Mouse (Mus musculus) heart, embryonic 15.5 days (tissue): ENCODE data around the gene Polr2l. TPM values are rescaled to one million over a fixed set of nuclear protein-coding genes. Genes with fewer than 3 reads are reported as not detected.
A peak's percentile ranks its signal among the peaks of the same experiment; 100 is the strongest.

Source experiments
- ATAC-seq: fragments of 200-750 bp; cut with Nextera tagmentation; replicated peaks from 2 replicates; pipeline ENCODE4 v1.8.0; 2017; ENCODE audit warnings: low read depth, moderate TSS enrichment; ENCODE audit not compliant: insufficient number of reproducible peaks, insufficient read depth, low FRiP score
- H3K27ac ChIP-seq: fragments of 300-500 bp; sonication (generic); 2 replicates; pipeline ENCODE4 v1.5.1; 2015; ENCODE audit warnings: mild to moderate bottlenecking, inconsistent platforms
- H3K27me3 ChIP-seq: fragments of 300-500 bp; sonication (generic); 2 replicates; pipeline ENCODE4 v1.6.1; 2015; ENCODE audit warnings: inconsistent platforms
- H3K36me3 ChIP-seq: fragments of 300-500 bp; sonication (generic); 2 replicates; pipeline ENCODE4 v1.6.1; 2015; ENCODE audit warnings: mild to moderate bottlenecking, inconsistent platforms
- H3K4me1 ChIP-seq: fragments of 300-500 bp; sonication (generic); replicated peaks from 2 replicates; pipeline ENCODE4 v1.6.1; 2015; ENCODE audit warnings: inconsistent platforms
- H3K4me2 ChIP-seq: fragments of 300-500 bp; sonication (generic); 2 replicates; pipeline ENCODE4 v1.6.1; 2015; ENCODE audit warnings: inconsistent platforms, mild to moderate bottlenecking, moderate library complexity
- H3K4me3 ChIP-seq: fragments of 300-500 bp; sonication (generic); 2 replicates; pipeline ENCODE4 v1.5.1; 2015; ENCODE audit warnings: mild to moderate bottlenecking, inconsistent platforms
- H3K9ac ChIP-seq: fragments of 300-500 bp; sonication (generic); 2 replicates; pipeline ENCODE4 v1.6.1; 2015; ENCODE audit warnings: mild to moderate bottlenecking, inconsistent platforms
- H3K9me3 ChIP-seq: fragments of 300-500 bp; sonication (generic); replicated peaks from 2 replicates; pipeline ENCODE4 v1.6.1; 2016; ENCODE audit warnings: inconsistent platforms
- WGBS: fragments of 180-500 bp; shearing (Covaris S2); methylation state at CpG from one replicate; pipeline ENCODE4 v1.1.7; 2015; ENCODE audit warnings: mixed read lengths; 5-methylcytosine and 5-hydroxymethylcytosine counted together
- polyA plus RNA-seq: library from polyadenylated mRNA; unstranded; fragments of >200 nt; fragmentation: Nextera tagmentation; extraction: Ambion mirVana; gene quantifications from 2 replicates; pipeline ENCODE4 v1.2.1, GENCODE M21; 2015

The Polr2l gene
- polyA plus RNA-seq, 1 experiment from 2014 or later: 59.5 TPM

GRCm38 (mm10) chr7:141443828-141444237 is 31.1 kb downstream of the Polr2l start, which contains the start of gene Pidd1:
TSS of gene Pidd1 (minus strand) at chr7:141444025.
- Histone ChIP-seq H3K4me1 (peaks cover 47% of the 10 kb centered on the region), H3K27ac (peak within 1 kb of the TSS; percentile 70), H3K4me3 (peak within 1 kb of the TSS; percentile 60), H3K27me3 (no peaks in the 10 kb centered on the region), H3K9me3 (no peaks in the 10 kb centered on the region), H3K9ac (peak within 1 kb of the TSS; percentile 65), H3K36me3 (peaks cover 9% of the 10 kb centered on the region; the same call in 1 of the 2 replicates), H3K4me2 (peak within 1 kb of the TSS; percentile 92)
- ATAC-seq: peak; percentile 45; the same call in 1 of the 2 replicates
- under 1% methylated on average over 25 of the region's 25 CpGs for WGBS

GRCm38 (mm10) chr7:141443081-141443821 is 31.7 kb downstream of the Polr2l start:
- Histone ChIP-seq H3K27me3 (no peaks in the 10 kb centered on the region), H3K27ac (peak overlapping the region; percentile 54), H3K9ac (peak overlapping the region; percentile 65), H3K4me2 (peak overlapping the region; percentile 92), H3K36me3 (peaks cover 12% of the 10 kb centered on the region), H3K4me3 (peak overlapping the region; percentile 60), H3K4me1 (peaks cover 41% of the 10 kb centered on the region), H3K9me3 (no peaks in the 10 kb centered on the region)
- 17% methylated on average over 12 of the region's 12 CpGs for WGBS
- ATAC-seq: no peak

- no peak for ATAC-seq
- Histone ChIP-seq H3K36me3 (peaks cover 14% of the 10 kb centered on the region), H3K4me2 (peak overlapping the region; percentile 92), H3K27me3 (no peaks in the 10 kb centered on the region), H3K4me1 (peaks cover 43% of the 10 kb centered on the region), H3K9me3 (no peaks in the 10 kb centered on the region), H3K9ac (no peak overlapping the region), H3K4me3 (0 out of 2 replicates have a peak overlapping the region, but pooled peaks have one; percentile 60), H3K27ac (no peak overlapping the region)
- 93% methylated on average over 13 of the region's 13 CpGs for WGBS
These were observed 32.7 kb downstream of the Polr2l start for GRCm38 (mm10) chr7:141442199-141442598.

- H3K9me3 ChIP-seq: no peaks in the 10 kb centered on the region
- H3K36me3 ChIP-seq: peaks cover 14% of the 10 kb centered on the region
- 94% methylated on average over 9 of the region's 9 CpGs for WGBS
- H3K4me3 ChIP-seq: no peak overlapping the region
- H3K27ac ChIP-seq: no peak overlapping the region
- no peak overlapping the region for H3K9ac ChIP-seq
- H3K4me2 ChIP-seq: no peak overlapping the region; the same call in 1 of the 2 replicates
- no peak for ATAC-seq
- no peaks in the 10 kb centered on the region for H3K27me3 ChIP-seq
- H3K4me1 ChIP-seq: peaks cover 46% of the 10 kb centered on the region
These were observed 33.5 kb downstream of the Polr2l start for GRCm38 (mm10) chr7:141441460-141441859.

GRCm38 (mm10) chr7:141440613-141441012 is 34.3 kb downstream of the Polr2l start:
- Histone ChIP-seq H3K27ac (no peak overlapping the region), H3K27me3 (no peaks in the 10 kb centered on the region), H3K4me3 (no peak overlapping the region), H3K9me3 (no peaks in the 10 kb centered on the region), H3K9ac (no peak overlapping the region), H3K4me1 (peaks cover 51% of the 10 kb centered on the region), H3K36me3 (peaks cover 14% of the 10 kb centered on the region), H3K4me2 (no peak overlapping the region)
- 27% methylated on average over 6 of the region's 6 CpGs for WGBS
- ATAC-seq: no peak

GRCm38 (mm10) chr7:141439811-141440210 is 35.1 kb downstream of the Polr2l start:
- H3K9ac ChIP-seq: no peak overlapping the region
- H3K4me2 ChIP-seq: no peak overlapping the region
- no peaks in the 10 kb centered on the region for H3K27me3 ChIP-seq
- no peak for ATAC-seq
- peaks cover 14% of the 10 kb centered on the region for H3K36me3 ChIP-seq
- WGBS: 95% methylated on average over 11 of the region's 11 CpGs
- H3K4me1 ChIP-seq: peaks cover 57% of the 10 kb centered on the region
- no peaks in the 10 kb centered on the region for H3K9me3 ChIP-seq
- H3K27ac ChIP-seq: no peak overlapping the region
- no peak overlapping the region for H3K4me3 ChIP-seq

- WGBS: 94% methylated on average over 10 of the region's 10 CpGs
- H3K9ac ChIP-seq: no peak overlapping the region; the same call in 1 of the 2 replicates
- H3K4me3 ChIP-seq: no peak overlapping the region
- no peak overlapping the region for H3K27ac ChIP-seq
- H3K9me3 ChIP-seq: no peaks in the 10 kb centered on the region
- no peak for ATAC-seq
- H3K27me3 ChIP-seq: no peaks in the 10 kb centered on the region
- H3K4me2 ChIP-seq: no peak overlapping the region
- peaks cover 61% of the 10 kb centered on the region for H3K4me1 ChIP-seq
- peaks cover 14% of the 10 kb centered on the region for H3K36me3 ChIP-seq
These were observed 35.7 kb downstream of the Polr2l start for GRCm38 (mm10) chr7:141439140-141439679.

GRCm38 (mm10) chr7:141438201-141438968 is 36.5 kb downstream of the Polr2l start:
- Histone ChIP-seq H3K27me3 (no peaks in the 10 kb centered on the region), H3K27ac (no peak overlapping the region), H3K36me3 (peaks cover 15% of the 10 kb centered on the region), H3K4me1 (peaks cover 62% of the 10 kb centered on the region), H3K4me3 (no peak overlapping the region), H3K9ac (no peak overlapping the region), H3K4me2 (no peak overlapping the region), H3K9me3 (no peaks in the 10 kb centered on the region)
- no peak for ATAC-seq
- 91% methylated on average over 12 of the region's 12 CpGs for WGBS

GRCm38 (mm10) chr7:141437178-141438120 is 37.5 kb downstream of the Polr2l start, which contains the start of gene Slc25a22:
TSS of gene Slc25a22 (minus strand) at chr7:141437892.
- peak within 1 kb of the TSS; percentile 57 for H3K27ac ChIP-seq
- peak; percentile 68 for ATAC-seq
- peak within 1 kb of the TSS; percentile 63 for H3K4me3 ChIP-seq
- H3K4me1 ChIP-seq: peaks cover 55% of the 10 kb centered on the region
- H3K9ac ChIP-seq: peak within 1 kb of the TSS; percentile 71
- WGBS: 6% methylated on average over 53 of the region's 53 CpGs
- H3K36me3 ChIP-seq: peaks cover 22% of the 10 kb centered on the region
- no peaks in the 10 kb centered on the region for H3K27me3 ChIP-seq
- no peaks in the 10 kb centered on the region for H3K9me3 ChIP-seq
- H3K4me2 ChIP-seq: peak within 1 kb of the TSS; percentile 89

GRCm38 (mm10) chr7:141436523-141436892 is 38.4 kb downstream of the Polr2l start:
- ATAC-seq: no peak
- no peaks in the 10 kb centered on the region for H3K27me3 ChIP-seq
- peaks cover 22% of the 10 kb centered on the region for H3K36me3 ChIP-seq
- peak overlapping the region; percentile 89 for H3K4me2 ChIP-seq
- no peaks in the 10 kb centered on the region for H3K9me3 ChIP-seq
- WGBS: 65% methylated on average over 2 of the region's 2 CpGs
- peak overlapping the region; percentile 63 for H3K4me3 ChIP-seq
- peaks cover 50% of the 10 kb centered on the region for H3K4me1 ChIP-seq
- peak overlapping the region; percentile 71; the same call in 1 of the 2 replicates for H3K9ac ChIP-seq
- H3K27ac ChIP-seq: no peak overlapping the region
